Mouse (Mus musculus): ENCODE results near the gene Klk7. TPM values are rescaled to one million over a fixed set of nuclear protein-coding genes. Genes with fewer than 3 reads are reported as not detected.

Gene Klk7
- total and polyA plus RNA-seq, 2 experiments from 2014 or later: not detected

DNA sequence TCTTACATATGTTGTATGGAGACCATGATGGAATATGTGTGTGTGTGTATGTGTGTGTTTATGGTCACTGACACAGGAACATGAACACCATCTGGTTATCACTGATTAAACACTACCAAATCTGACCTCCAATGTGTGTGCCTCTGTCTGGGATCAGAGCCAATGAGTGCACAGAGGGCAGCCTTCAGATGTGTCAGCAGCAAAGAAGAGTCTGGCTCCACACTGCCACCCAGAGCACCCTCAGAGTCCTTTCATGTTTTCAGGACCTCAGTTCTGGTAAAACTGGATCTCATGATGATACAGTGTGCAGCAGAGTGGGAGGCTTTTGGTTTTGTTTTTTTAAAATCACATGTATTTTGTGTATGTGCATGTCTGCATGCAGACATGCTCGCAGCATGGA, 25.8 kb upstream of the Klk7 start:
- peak; percentile 19; the same call in 1 of the 2 replicates for ATAC-seq (ENCODE audit: insufficient read depth, low read depth)
- Histone ChIP-seq H3K27me3 (ENCODE audit: control insufficient read depth, insufficient read depth, low read length) (peaks cover 18% of the 10 kb centered on the region), H3K4me3 (ENCODE audit: low read depth, low read length) (no peak overlapping the region), H3K4me2 (ENCODE audit: low read depth, low read length) (no peak overlapping the region), H3K9ac (replicated peaks; ENCODE audit: low read depth, low read length) (no peak overlapping the region), H3K4me1 (ENCODE audit: control insufficient read depth, insufficient read depth) (no peaks in the 10 kb centered on the region), H3K36me3 (replicated peaks; ENCODE audit: control insufficient read depth, insufficient read depth, low read length) (no peaks in the 10 kb centered on the region), H3K27ac (ENCODE audit: low read depth) (no peak overlapping the region), H3K9me3 (replicated peaks; ENCODE audit: control insufficient read depth, low read length) (no peaks in the 10 kb centered on the region)
- TF ChIP-seq EP300 (IDR thresholded peaks at IDR 0.05; ENCODE audit: low read depth) (no peak), CTCF (IDR thresholded peaks at IDR 0.05; ENCODE audit: low read depth) (peak; percentile 24)
- 73% methylated on average over 1 of the region's 1 CpGs for WGBS
- DNase-seq (ENCODE audit: low spot score): no peak

DNA sequence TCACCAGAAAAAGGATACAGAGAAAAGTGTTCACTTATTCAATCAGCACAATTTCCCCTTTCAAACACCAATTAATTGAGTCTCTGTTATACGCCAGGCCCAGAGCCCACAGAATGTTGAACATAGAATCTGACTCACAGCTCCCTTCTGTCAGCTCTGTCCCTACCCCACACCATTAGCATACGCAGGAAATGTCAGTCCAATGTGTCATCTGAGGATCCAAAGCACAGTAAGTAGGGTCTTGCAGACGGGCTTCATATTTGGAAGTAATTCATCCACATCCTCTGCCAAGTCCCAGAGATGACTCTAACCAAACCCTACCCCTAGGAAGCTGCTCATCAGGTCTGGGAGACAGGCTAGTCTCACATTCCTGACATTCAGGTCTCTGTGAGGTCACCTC, 23.0 kb upstream of the Klk7 start:
- H3K36me3 ChIP-seq (replicated peaks; ENCODE audit: control insufficient read depth, insufficient read depth, low read length): no peaks in the 10 kb centered on the region
- TF ChIP-seq CTCF (IDR thresholded peaks at IDR 0.05; ENCODE audit: low read depth) (no peak), EP300 (IDR thresholded peaks at IDR 0.05; ENCODE audit: low read depth) (no peak)
- no peak for ATAC-seq (ENCODE audit: insufficient read depth, low read depth)
- H3K27ac ChIP-seq (ENCODE audit: low read depth): no peak overlapping the region
- H3K4me2 ChIP-seq (ENCODE audit: low read depth, low read length): no peak overlapping the region
- no peak for DNase-seq (ENCODE audit: low spot score)
- peaks cover 12% of the 10 kb centered on the region for H3K27me3 ChIP-seq (ENCODE audit: control insufficient read depth, insufficient read depth, low read length)
- no peaks in the 10 kb centered on the region for H3K4me1 ChIP-seq (ENCODE audit: control insufficient read depth, insufficient read depth)
- no peaks in the 10 kb centered on the region for H3K9me3 ChIP-seq (replicated peaks; ENCODE audit: control insufficient read depth, low read length)
- 72% methylated on average over 3 of the region's 3 CpGs for WGBS
- no peak overlapping the region for H3K4me3 ChIP-seq (ENCODE audit: low read depth, low read length)
- H3K9ac ChIP-seq (replicated peaks; ENCODE audit: low read depth, low read length): no peak overlapping the region

DNA sequence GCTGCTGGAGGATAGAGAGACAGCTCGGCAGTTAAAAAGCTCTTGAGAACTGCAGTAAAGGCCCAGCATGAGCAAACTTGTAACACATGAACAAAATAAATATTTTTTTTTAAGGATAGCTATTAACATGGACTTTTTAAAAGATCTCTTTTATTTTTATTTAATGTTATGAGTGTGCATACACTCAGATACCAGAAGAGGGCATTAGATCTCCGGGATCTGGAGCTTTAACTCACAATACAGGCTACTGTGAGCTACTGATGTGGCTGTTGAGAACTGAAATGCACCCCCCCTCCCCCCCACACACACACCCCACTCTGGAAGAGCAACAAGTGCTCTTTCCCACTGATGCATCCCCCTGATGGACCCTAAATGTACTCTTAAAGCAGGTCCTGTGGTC, 21.8 kb upstream of the Klk7 start:
- WGBS: 68% methylated on average over 2 of the region's 2 CpGs
- H3K9ac ChIP-seq (replicated peaks; ENCODE audit: low read depth, low read length): no peak overlapping the region
- H3K9me3 ChIP-seq (replicated peaks; ENCODE audit: control insufficient read depth, low read length): no peaks in the 10 kb centered on the region
- H3K4me3 ChIP-seq (ENCODE audit: low read depth, low read length): no peak overlapping the region
- ATAC-seq (ENCODE audit: insufficient read depth, low read depth): no peak
- H3K4me1 ChIP-seq (ENCODE audit: control insufficient read depth, insufficient read depth): no peaks in the 10 kb centered on the region
- TF ChIP-seq CTCF (IDR thresholded peaks at IDR 0.05; ENCODE audit: low read depth) (peak; percentile 15; the same call in 1 of the 2 replicates), EP300 (IDR thresholded peaks at IDR 0.05; ENCODE audit: low read depth) (no peak)
- H3K27me3 ChIP-seq (ENCODE audit: control insufficient read depth, insufficient read depth, low read length): peaks cover under 1% of the 10 kb centered on the region; the same call in 1 of the 2 replicates
- no peaks in the 10 kb centered on the region for H3K36me3 ChIP-seq (replicated peaks; ENCODE audit: control insufficient read depth, insufficient read depth, low read length)
- no peak overlapping the region for H3K4me2 ChIP-seq (ENCODE audit: low read depth, low read length)
- DNase-seq (ENCODE audit: low spot score): no peak
- H3K27ac ChIP-seq (ENCODE audit: low read depth): no peak overlapping the region

DNA sequence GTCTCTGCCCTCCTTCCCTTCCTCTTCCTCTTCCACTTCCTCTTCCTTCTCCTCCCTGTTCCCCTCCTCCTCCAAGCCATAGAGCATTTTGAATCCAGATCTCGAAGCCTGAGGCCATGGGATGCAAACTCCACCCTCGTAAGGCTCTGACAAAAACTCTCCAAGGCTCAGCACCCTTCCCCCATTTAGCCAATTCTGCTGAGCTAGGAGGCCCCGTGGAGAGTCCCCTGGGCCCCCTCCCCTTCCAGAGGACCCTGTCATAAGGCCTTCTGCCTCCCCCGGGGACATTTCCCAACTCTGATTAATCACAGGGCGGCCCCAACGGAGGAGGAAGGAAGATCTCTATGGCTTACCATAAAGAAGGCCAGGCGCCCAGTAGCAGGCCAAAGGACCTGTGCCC, 19.5 kb upstream of the Klk7 start, which contains the start of gene Klk9:
TSS of gene Klk9 (plus strand) at position 301 of the 400 bp plus-strand sequence.
- DNase-seq (ENCODE audit: low spot score) (no peak), ATAC-seq (ENCODE audit: insufficient read depth, low read depth) (no peak)
- peaks cover 10% of the 10 kb centered on the region; the same call in 1 of the 2 replicates for H3K27me3 ChIP-seq (ENCODE audit: control insufficient read depth, insufficient read depth, low read length)
- H3K9ac ChIP-seq (replicated peaks; ENCODE audit: low read depth, low read length): no peak within 1 kb of the TSS
- no peak for TF ChIP-seq CTCF (IDR thresholded peaks at IDR 0.05; ENCODE audit: low read depth)
- TF ChIP-seq EP300 (IDR thresholded peaks at IDR 0.05; ENCODE audit: low read depth): no peak
- H3K4me1 ChIP-seq (ENCODE audit: control insufficient read depth, insufficient read depth): peaks cover 8% of the 10 kb centered on the region
- no peak within 1 kb of the TSS for H3K4me2 ChIP-seq (ENCODE audit: low read depth, low read length)
- H3K9me3 ChIP-seq (replicated peaks; ENCODE audit: control insufficient read depth, low read length): no peaks in the 10 kb centered on the region
- whole genome bisulfite sequencing: 63% methylated on average over 7 of the region's 7 CpGs
- H3K36me3 ChIP-seq (replicated peaks; ENCODE audit: control insufficient read depth, insufficient read depth, low read length): no peaks in the 10 kb centered on the region
- no peak within 1 kb of the TSS for H3K4me3 ChIP-seq (ENCODE audit: low read depth, low read length)
- H3K27ac ChIP-seq (ENCODE audit: low read depth): no peak within 1 kb of the TSS

DNA sequence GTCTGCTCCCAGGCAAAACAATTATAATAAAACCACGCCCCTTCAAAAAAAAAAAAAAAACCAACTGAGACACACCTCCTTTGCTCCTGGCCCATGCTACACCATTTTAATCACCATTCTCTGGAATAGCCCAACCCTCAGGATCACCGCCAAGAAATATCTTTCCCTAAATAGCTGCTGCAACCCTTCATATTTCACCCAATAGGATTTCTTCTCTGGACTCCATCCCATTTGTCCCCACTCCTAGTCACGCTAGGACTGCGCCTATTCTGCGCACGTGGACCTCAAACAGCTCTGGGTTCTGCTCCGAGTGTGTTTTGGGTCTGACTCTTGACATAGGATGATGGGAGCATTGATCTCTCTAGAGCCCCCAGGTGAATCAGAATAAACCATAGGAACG, 14.7 kb upstream of the Klk7 start:
- Histone ChIP-seq H3K36me3 (replicated peaks; ENCODE audit: control insufficient read depth, insufficient read depth, low read length) (no peaks in the 10 kb centered on the region), H3K9me3 (replicated peaks; ENCODE audit: control insufficient read depth, low read length) (no peaks in the 10 kb centered on the region), H3K27ac (ENCODE audit: low read depth) (no peak overlapping the region), H3K27me3 (ENCODE audit: control insufficient read depth, insufficient read depth, low read length) (peaks cover 10% of the 10 kb centered on the region; the same call in 1 of the 2 replicates), H3K4me1 (ENCODE audit: control insufficient read depth, insufficient read depth) (peaks cover 12% of the 10 kb centered on the region), H3K4me2 (ENCODE audit: low read depth, low read length) (peak overlapping the region; percentile 69), H3K9ac (replicated peaks; ENCODE audit: low read depth, low read length) (no peak overlapping the region), H3K4me3 (ENCODE audit: low read depth, low read length) (peak overlapping the region; percentile 57)
- ATAC-seq (ENCODE audit: insufficient read depth, low read depth) (peak; percentile 78), DNase-seq (ENCODE audit: low spot score) (peak; percentile 64)
- TF ChIP-seq CTCF (IDR thresholded peaks at IDR 0.05; ENCODE audit: low read depth): no peak
- no peak for TF ChIP-seq EP300 (IDR thresholded peaks at IDR 0.05; ENCODE audit: low read depth)
- 7% methylated on average over 8 of the region's 8 CpGs for WGBS

DNA sequence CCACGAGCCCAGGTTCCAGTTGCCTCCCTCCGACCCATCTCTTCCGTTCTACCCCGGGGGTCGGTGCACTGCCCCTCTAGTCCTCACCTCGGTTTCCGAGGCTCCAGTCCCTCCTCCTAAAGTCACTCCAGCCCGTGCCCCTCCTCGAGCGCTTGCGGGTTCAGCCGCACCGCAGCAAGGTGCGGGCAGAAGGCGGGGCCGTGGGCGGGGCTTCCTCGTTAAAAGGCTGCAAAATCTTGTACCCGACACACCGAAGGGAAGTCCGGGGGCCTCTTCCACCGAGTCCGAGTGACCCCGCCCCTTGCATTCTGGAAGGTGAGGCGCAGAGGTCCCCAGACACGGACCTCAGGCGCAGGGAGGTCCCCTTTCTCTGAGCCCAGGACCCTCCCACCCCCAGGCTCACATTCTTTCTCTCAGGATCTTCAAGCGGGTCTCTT, 13.7 kb upstream of the Klk7 start, which contains the start of gene Klk8:
TSS of gene Klk8 (plus strand) at position 245 of the 437 bp plus-strand sequence.
- peak within 1 kb of the TSS; percentile 69 for H3K4me2 ChIP-seq (ENCODE audit: low read depth, low read length)
- H3K27me3 ChIP-seq (ENCODE audit: control insufficient read depth, insufficient read depth, low read length): peaks cover 10% of the 10 kb centered on the region; the same call in 1 of the 2 replicates
- H3K27ac ChIP-seq (ENCODE audit: low read depth): no peak within 1 kb of the TSS
- H3K4me3 ChIP-seq (ENCODE audit: low read depth, low read length): peak within 1 kb of the TSS; percentile 57
- peaks cover 12% of the 10 kb centered on the region for H3K4me1 ChIP-seq (ENCODE audit: control insufficient read depth, insufficient read depth)
- no peaks in the 10 kb centered on the region for H3K9me3 ChIP-seq (replicated peaks; ENCODE audit: control insufficient read depth, low read length)
- no peak for DNase-seq (ENCODE audit: low spot score)
- no peak within 1 kb of the TSS; the same call in 1 of the 2 replicates for H3K9ac ChIP-seq (replicated peaks; ENCODE audit: low read depth, low read length)
- WGBS: 1% methylated on average over 27 of the region's 28 CpGs
- no peak for TF ChIP-seq EP300 (IDR thresholded peaks at IDR 0.05; ENCODE audit: low read depth)
- no peak for TF ChIP-seq CTCF (IDR thresholded peaks at IDR 0.05; ENCODE audit: low read depth)
- no peak for ATAC-seq (ENCODE audit: insufficient read depth, low read depth)
- H3K36me3 ChIP-seq (replicated peaks; ENCODE audit: control insufficient read depth, insufficient read depth, low read length): no peaks in the 10 kb centered on the region

Data from heart, postnatal 0 days (tissue).